In genomic region chr9:98563137-98564126, GRCm38 (mm10) we compare ENCODE assay signal across 8 mouse cellular contexts. TPM values are rescaled to one million over a fixed set of nuclear protein-coding genes. Genes with fewer than 3 reads are reported as not detected.
DNase-seq lines count a peak whose midpoint lies in the region; ATAC-seq and TF ChIP-seq lines count a peak whose summit lies in the region.

Gene Copb2, plus strand, starts transcription at chr9:98563721.

- H3K4me1 ChIP-seq in MEL (ENCODE audit: control insufficient read depth in 1 of 2, insufficient read depth in 2 of 2, low read length in 2 of 2), result peaks cover 3 to 6% of the 10 kb centered on the region in 2 experiments; a peak in 3 of 4 replicates
- H3K4me1 ChIP-seq in cerebellum, adult 2 months (ENCODE audit: control insufficient read depth, insufficient read depth, low read length), result no peaks in the 10 kb centered on the region
- H3K4me1 ChIP-seq in lung, embryonic 16.5 days (replicated peaks; ENCODE audit: control insufficient read depth, insufficient read depth, low read length), result peaks cover 12% of the 10 kb centered on the region

- H3K27me3 ChIP-seq in MEL (ENCODE audit: control insufficient read depth in 1 of 2, insufficient read depth in 2 of 2, low read length in 2 of 2), result peaks cover 1 to 8% of the 10 kb centered on the region in 2 experiments; a peak in 3 of 4 replicates
- no peaks in the 10 kb centered on the region for H3K27me3 ChIP-seq in cerebellum, adult 2 months (ENCODE audit: control insufficient read depth, insufficient read depth, low read length)
- no peaks in the 10 kb centered on the region for H3K27me3 ChIP-seq in lung, embryonic 16.5 days (ENCODE audit: control insufficient read depth, insufficient read depth, low read depth, low read length)

- no peak for TF ChIP-seq RAD21 in MEL (IDR thresholded peaks at IDR 0.05; ENCODE audit: low read depth, low read length)

- no peak for TF ChIP-seq CTCF in MEL (IDR thresholded peaks at IDR 0.05 in 2 of 3, conservative IDR thresholded peaks at IDR 0.05 in 1 of 3; ENCODE audit: control insufficient read depth in 1 of 3, insufficient read depth in 1 of 3, low read depth in 2 of 3, low read length in 3 of 3, poor library complexity in 1 of 3, severe bottlenecking in 1 of 3)
- TF ChIP-seq CTCF in cerebellum, adult 2 months (IDR thresholded peaks at IDR 0.05; ENCODE audit: borderline replicate concordance, insufficient read depth, low read depth, low read length), result no peak

- H3K36me3 ChIP-seq in MEL (ENCODE audit: control insufficient read depth in 1 of 2, insufficient read depth in 2 of 2, low read length in 2 of 2), result peaks cover 2 to 14% of the 10 kb centered on the region in 2 experiments
- H3K36me3 ChIP-seq in lung, embryonic 16.5 days (ENCODE audit: control insufficient read depth, insufficient read depth, low read length), result peaks cover 7% of the 10 kb centered on the region; the same call in 1 of the 2 replicates

- peak; percentile 96 for DNase-seq in MEL (ENCODE audit: low read depth, low spot score)
- peak; percentile 98 to 99 for DNase-seq in cerebellum, adult 2 months
- DNase-seq in forelimb bud, embryonic 11.5 days (ENCODE audit: low read depth, low spot score), result peak; percentile 98
- peak; percentile 88 for DNase-seq in layer of hippocampus, adult 9-10 months (ENCODE audit: low spot score)
- peak; percentile 98 for DNase-seq in ovary, postnatal 10 days (ENCODE audit: low spot score)
- DNase-seq in thymus, postnatal 10 days (ENCODE audit: low spot score in 2 of 2), result peak; percentile 94 to 98

- peaks cover 24% of the 10 kb centered on the region for H3K79me2 ChIP-seq in MEL (ENCODE audit: control insufficient read depth, insufficient read depth, low read length, poor library complexity)

- peak; percentile 57 to 89; a peak in 3 of 4 replicates for TF ChIP-seq POLR2A in MEL (IDR thresholded peaks at IDR 0.05; ENCODE audit: control insufficient read depth in 1 of 2, insufficient read depth in 1 of 2, low read depth in 1 of 2, low read length in 2 of 2, poor library complexity in 1 of 2)
- TF ChIP-seq POLR2A in cerebellum, adult 2 months (IDR thresholded peaks at IDR 0.05; ENCODE audit: borderline replicate concordance, insufficient read depth, low read length), result peak; percentile 77

- H3K4me2 ChIP-seq in lung, embryonic 16.5 days (ENCODE audit: low read depth, low read length), result peak within 1 kb of the TSS; percentile 85

- under 1% methylated on average over 76 of the region's 76 CpGs for WGBS in cerebellum, adult 2 months
- under 1% methylated on average over 76 of the region's 76 CpGs for WGBS in lung, embryonic 16.5 days

- peak; percentile 98 for ATAC-seq in hematopoietic stem cell, adult 5-6 weeks (replicated peaks in 1 of 2; ENCODE audit: insufficient read depth in 1 of 2, low FRiP score in 2 of 2, low TSS enrichment in 1 of 2, low read depth in 1 of 2, poor library complexity in 2 of 2, severe bottlenecking in 2 of 2)
- ATAC-seq in lung, embryonic 16.5 days (ENCODE audit: low read depth), result peak; percentile 100

- peak within 1 kb of the TSS; percentile 93 for H3K9ac ChIP-seq in MEL (ENCODE audit: control insufficient read depth, low read depth, low read length, poor library complexity, severe bottlenecking)
- peak within 1 kb of the TSS; percentile 97 for H3K9ac ChIP-seq in lung, embryonic 16.5 days (ENCODE audit: low read length)

- no peaks in the 10 kb centered on the region for H3K9me3 ChIP-seq in MEL (replicated peaks; ENCODE audit: insufficient read depth, low read length)
- no peaks in the 10 kb centered on the region for H3K9me3 ChIP-seq in lung, embryonic 16.5 days (ENCODE audit: control insufficient read depth, low read length)

- peak within 1 kb of the TSS; percentile 33 for H3K27ac ChIP-seq in MEL (ENCODE audit: control insufficient read depth, low read depth, low read length)
- peak within 1 kb of the TSS; percentile 40; the same call in 1 of the 2 replicates for H3K27ac ChIP-seq in cerebellum, adult 2 months (ENCODE audit: insufficient read depth, low read length)
- H3K27ac ChIP-seq in lung, embryonic 16.5 days (ENCODE audit: low read length), result peak within 1 kb of the TSS; percentile 87

- H3K4me3 ChIP-seq in MEL (ENCODE audit: control insufficient read depth in 1 of 2, insufficient read depth in 1 of 2, low read depth in 2 of 2, low read length in 2 of 2), result peak within 1 kb of the TSS; percentile 93 to 97
- peak within 1 kb of the TSS; percentile 84 for H3K4me3 ChIP-seq in cerebellum, adult 2 months (replicated peaks; ENCODE audit: insufficient read depth, low read depth, low read length)
- peak within 1 kb of the TSS; percentile 91 for H3K4me3 ChIP-seq in lung, embryonic 16.5 days (ENCODE audit: low read length)

- TF ChIP-seq EP300 in MEL (IDR thresholded peaks at IDR 0.05; ENCODE audit: low read depth in 1 of 2, low read length in 2 of 2), result no peak

TF ChIP-seq in MEL, 35 proteins besides CTCF, POLR2A, EP300 and RAD21:
- peak; percentile 98 for TF ChIP-seq ELF1 (IDR thresholded peaks at IDR 0.05; ENCODE audit: low read depth, low read length)
- TF ChIP-seq CHD2 (IDR thresholded peaks at IDR 0.05; ENCODE audit: low read length), result peak; percentile 99
- TF ChIP-seq ZNF384 (IDR thresholded peaks at IDR 0.05; ENCODE audit: low read depth, low read length), result no peak
- TF ChIP-seq MAZ (IDR thresholded peaks at IDR 0.05; ENCODE audit: low read depth, low read length), result no peak
- peak; percentile 47; the same call in 1 of the 2 replicates for TF ChIP-seq TBP (IDR thresholded peaks at IDR 0.05; ENCODE audit: low read depth, low read length)
- TF ChIP-seq BHLHE40 (IDR thresholded peaks at IDR 0.05; ENCODE audit: borderline replicate concordance, low read depth, low read length), result no peak
- peak; percentile 93 for TF ChIP-seq MXI1 (IDR thresholded peaks at IDR 0.05; ENCODE audit: low read depth, low read length)
- TF ChIP-seq NRF1 (IDR thresholded peaks at IDR 0.05; ENCODE audit: insufficient read depth, low read depth, low read length, poor library complexity, severe bottlenecking), result peak; percentile 91
- TF ChIP-seq MEF2A (IDR thresholded peaks at IDR 0.05; ENCODE audit: extremely low read depth, insufficient replicate concordance, low read depth, low read length, poor library complexity, severe bottlenecking), result no peak
- TF ChIP-seq MYC (IDR thresholded peaks at IDR 0.05; ENCODE audit: low read depth, low read length), result no peak
- no peak for TF ChIP-seq ETS1 (IDR thresholded peaks at IDR 0.05; ENCODE audit: low read depth, low read length)
- TF ChIP-seq UBTF (IDR thresholded peaks at IDR 0.05; ENCODE audit: borderline replicate concordance, insufficient read depth, low read depth, low read length), result 0 out of 2 replicates have a peak, but pooled peaks have one; percentile 51
- TF ChIP-seq HCFC1 (IDR thresholded peaks at IDR 0.05; ENCODE audit: low read depth, low read length), result peak; percentile 90
- TF ChIP-seq USF2 (IDR thresholded peaks at IDR 0.05; ENCODE audit: borderline replicate concordance in 1 of 2, insufficient read depth in 1 of 2, low read depth in 1 of 2, low read length in 2 of 2), result no peak
- TF ChIP-seq ZC3H11A (IDR thresholded peaks at IDR 0.05; ENCODE audit: low read depth, low read length), result no peak
- peak; percentile 56; the same call in 1 of the 2 replicates for TF ChIP-seq POLR2AphosphoS2 (IDR thresholded peaks at IDR 0.05; ENCODE audit: low read length)
- no peak for TF ChIP-seq POLR2AphosphoS5 (IDR thresholded peaks at IDR 0.05; ENCODE audit: borderline replicate concordance, low read depth, low read length)
- TF ChIP-seq TCF12 (IDR thresholded peaks at IDR 0.05; ENCODE audit: low read depth, low read length), result peak; percentile 43; the same call in 1 of the 2 replicates
- TF ChIP-seq ZKSCAN1 (IDR thresholded peaks at IDR 0.05; ENCODE audit: low read depth, low read length), result no peak
- no peak for TF ChIP-seq TAL1 (IDR thresholded peaks at IDR 0.05; ENCODE audit: low read length)
- TF ChIP-seq USF1 (IDR thresholded peaks at IDR 0.05; ENCODE audit: low read depth, low read length), result no peak
- no peak for TF ChIP-seq ZMIZ1 (IDR thresholded peaks at IDR 0.05; ENCODE audit: low read depth, low read length)
- TF ChIP-seq NELFE (IDR thresholded peaks at IDR 0.05; ENCODE audit: low read depth, low read length), result peak; percentile 86
- no peak for TF ChIP-seq E2F4 (IDR thresholded peaks at IDR 0.05; ENCODE audit: borderline replicate concordance, low read depth, low read length)
- TF ChIP-seq SIN3A (IDR thresholded peaks at IDR 0.05; ENCODE audit: low read length), result peak; percentile 94
TF ChIP-seq in MEL: peak in this region for 11.

RNA-seq across cellular contexts. Expression of gene Copb2, which starts in this region (rescaled TPM):
- total RNA-seq in MEL (2012; rRNA removed), result 97.7 and 102 TPM in 2 replicates
- polyA plus RNA-seq in MEL (2012; ENCODE audit: insufficient read depth in 1 of 2, insufficient read length in 2 of 2, low read depth in 1 of 2, low replicate concordance in 2 of 2, missing spikeins in 1 of 2), result 10 to 100 TPM; 84.4 to 93.3 TPM
- 68.9 and 69.6 TPM in 2 replicates for polyA plus RNA-seq in cerebellum, adult 2 months (2012; rRNA removed)
- total RNA-seq in hematopoietic stem cell, adult 5-6 weeks (2017), result 178 and 185 TPM in 2 replicates
- 158 and 169 TPM in 2 replicates for polyA plus RNA-seq in lung, embryonic 16.5 days (2015; fragmentation: Nextera tagmentation; extraction: Ambion mirVana)

Comparison
In these comparisons a context has a peak if more than half of its experiments do, and no peak if none do; other contexts are left out.
1. Peak in every context shown above with its lines: DNase-seq, ATAC-seq, H3K4me3 ChIP-seq and H3K27ac ChIP-seq.
2. H3K27ac ChIP-seq: peak in every context shown above with its lines; median percentile 87 in lung, embryonic 16.5 days; 40 in cerebellum, adult 2 months; 33 in MEL.